ENCODE assay signal across 8 mouse cellular contexts in the genomic region with DNA sequence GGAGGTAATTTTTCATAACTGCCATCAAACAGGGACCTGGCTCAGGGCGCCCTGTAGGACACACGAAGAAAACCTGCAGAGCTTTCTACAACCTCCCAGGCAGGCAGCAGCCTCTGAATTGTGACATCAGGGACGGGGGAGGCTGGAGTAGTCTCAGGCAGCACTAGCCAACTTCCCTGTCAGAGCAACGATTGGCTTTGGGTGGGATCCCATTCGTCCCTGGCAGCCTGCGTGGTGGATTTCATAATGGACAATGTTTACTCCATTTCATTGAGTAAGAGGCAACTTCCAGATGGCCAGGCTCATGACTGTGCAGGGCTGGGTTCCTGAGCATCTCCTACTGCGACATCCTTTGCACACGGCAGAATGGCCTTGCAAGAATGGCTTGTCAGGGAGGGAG. TPM values are rescaled to one million over a fixed set of nuclear protein-coding genes. Genes with fewer than 3 reads are reported as not detected.
A peak's percentile ranks its signal among the peaks of the same experiment; 100 is the strongest.
DNase-seq lines count a peak whose midpoint lies in the region; ATAC-seq and TF ChIP-seq lines count a peak whose summit lies in the region.
"Had no signal": no experiment of that assay in that cellular context is flagged by ENCODE, and none has a peak within 500 bp of the region (broad histone marks: within the 10 kb centered on the region; RNA-seq: fewer than 3 reads in every experiment).

No protein-coding gene starts in this region.

- DNase-seq in Muller cell, postnatal 12 days (ENCODE audit: inconsistent ontology term): peak; percentile 79
- peak; percentile 83 for DNase-seq in adrenal gland, postnatal 10 days
- peak; percentile 66 to 81 for DNase-seq in frontal cortex, postnatal 14 days (ENCODE audit: low spot score in 2 of 2)
- peak; percentile 91 for DNase-seq in layer of hippocampus, adult 11-12 months (ENCODE audit: low spot score)
- peak; percentile 80 for DNase-seq in liver, postnatal 0 days
- DNase-seq in right cerebral cortex, postnatal 25 days: peak; percentile 83
- DNase-seq in limb, embryonic 10.5 days (ENCODE audit: low spot score): no peak

- peak overlapping the region; percentile 24 for H3K4me3 ChIP-seq in liver, postnatal 0 days (ENCODE audit: low read depth, low read length)
- no peak overlapping the region for H3K4me3 ChIP-seq in limb, embryonic 10.5 days
- H3K4me3 ChIP-seq: limb, embryonic 12.5 days had no signal

- no peaks in the 10 kb centered on the region for H3K36me3 ChIP-seq in liver, postnatal 0 days (replicated peaks; ENCODE audit: insufficient read depth, low read length)
- no peaks in the 10 kb centered on the region for H3K36me3 ChIP-seq in limb, embryonic 10.5 days
- H3K36me3 ChIP-seq: limb, embryonic 12.5 days had no signal

- H3K4me1 ChIP-seq in liver, postnatal 0 days (ENCODE audit: insufficient read depth): no peaks in the 10 kb centered on the region; the same call in 1 of the 2 replicates
- H3K4me1 ChIP-seq in limb, embryonic 10.5 days: no peaks in the 10 kb centered on the region
- H3K4me1 ChIP-seq: limb, embryonic 12.5 days had no signal

- peak overlapping the region; percentile 57 for H3K4me2 ChIP-seq in liver, postnatal 0 days (ENCODE audit: low read depth, low read length)
- H3K4me2 ChIP-seq: limb, embryonic 12.5 days had no signal

- TF ChIP-seq CTCF in liver, postnatal 0 days (IDR thresholded peaks at IDR 0.05; ENCODE audit: low read depth): no peak

- 31% methylated on average over 8 of the region's 8 CpGs for WGBS in liver, postnatal 0 days (ENCODE audit: insufficient replicate concordance)
- 89% methylated on average over 8 of the region's 8 CpGs for WGBS in limb, embryonic 10.5 days

- H3K9me3 ChIP-seq in liver, postnatal 0 days (ENCODE audit: low read length): no peaks in the 10 kb centered on the region
- no peaks in the 10 kb centered on the region for H3K9me3 ChIP-seq in limb, embryonic 10.5 days (replicated peaks)
- H3K9me3 ChIP-seq: limb, embryonic 12.5 days had no signal

- H3K9ac ChIP-seq in liver, postnatal 0 days (replicated peaks): no peak overlapping the region
- H3K9ac ChIP-seq: limb, embryonic 12.5 days had no signal

- H3K27ac ChIP-seq in liver, postnatal 0 days (ENCODE audit: low read depth): peak overlapping the region; percentile 56
- no peak overlapping the region for H3K27ac ChIP-seq in limb, embryonic 10.5 days
- H3K27ac ChIP-seq: limb, embryonic 12.5 days had no signal

- no peaks in the 10 kb centered on the region for H3K27me3 ChIP-seq in liver, postnatal 0 days (ENCODE audit: insufficient read depth, low read length)
- H3K27me3 ChIP-seq in limb, embryonic 10.5 days (ENCODE audit: low read depth, poor library complexity, severe bottlenecking): no peaks in the 10 kb centered on the region
- H3K27me3 ChIP-seq: limb, embryonic 12.5 days had no signal

- TF ChIP-seq EP300 in liver, postnatal 0 days (IDR thresholded peaks at IDR 0.05; ENCODE audit: low read depth): peak; percentile 20; the same call in 1 of the 2 replicates

- peak; percentile 95 for ATAC-seq in liver, postnatal 0 days

RNA-seq across cellular contexts. Expression of a gene that starts 21.6 kb away (rescaled TPM):
- 100 to 1,000 TPM in 1 of 2 experiments, 10 to 100 TPM in 1; 47.9 to 110 TPM for total RNA-seq in adrenal gland, postnatal 10 days (2021)
- polyA plus RNA-seq in liver, postnatal 0 days (2015; fragmentation: Nextera tagmentation; extraction: Ambion mirVana): 252 and 257 TPM in 2 replicates
- not detected in 2 replicates for polyA plus RNA-seq in limb, embryonic 10.5 days (2016; fragmentation: Nextera tagmentation; extraction: Ambion mirVana)

RNA-seq across cellular contexts. Expression of a gene that starts 30.8 kb away (rescaled TPM):
- total RNA-seq in adrenal gland, postnatal 10 days (2021): 100 to 1,000 TPM; 138 to 255 TPM
- 269 and 386 TPM in 2 replicates for polyA plus RNA-seq in liver, postnatal 0 days (2015; fragmentation: Nextera tagmentation; extraction: Ambion mirVana)
- polyA plus RNA-seq in limb, embryonic 10.5 days (2016; fragmentation: Nextera tagmentation; extraction: Ambion mirVana): 4.6 and 6.3 TPM in 2 replicates

RNA-seq across cellular contexts. Expression of a gene that starts 34.7 kb away (rescaled TPM):
- total RNA-seq in adrenal gland, postnatal 10 days (2021): 1 to 10 TPM; 2.1 to 3.2 TPM
- polyA plus RNA-seq in liver, postnatal 0 days (2015; fragmentation: Nextera tagmentation; extraction: Ambion mirVana): 1.3 and 1.5 TPM in 2 replicates
- 0.40 and 0.81 TPM in 2 replicates for polyA plus RNA-seq in limb, embryonic 10.5 days (2016; fragmentation: Nextera tagmentation; extraction: Ambion mirVana)

RNA-seq across cellular contexts. Expression of a gene that starts 40.7 kb away (rescaled TPM):
- 1 to 10 TPM; 9.1 to 9.3 TPM for total RNA-seq in adrenal gland, postnatal 10 days (2021)
- polyA plus RNA-seq in liver, postnatal 0 days (2015; fragmentation: Nextera tagmentation; extraction: Ambion mirVana): 8.3 and 9.1 TPM in 2 replicates
- 1.0 and 1.5 TPM in 2 replicates for polyA plus RNA-seq in limb, embryonic 10.5 days (2016; fragmentation: Nextera tagmentation; extraction: Ambion mirVana)

Comparison
In these comparisons a context has a peak if more than half of its experiments do, and no peak if none do; other contexts are left out.
1. RNA of a gene that starts 21.6 kb away (polyA plus RNA-seq): 252 to 257 TPM in liver, postnatal 0 days; not detected in limb, embryonic 10.5 days; every median in the first group is over 100 times any median in the second.
2. RNA of a gene that starts 30.8 kb away (polyA plus RNA-seq): 269 to 386 TPM in liver, postnatal 0 days; 4.6 to 6.3 TPM in limb, embryonic 10.5 days; every median in the first group is over 10 times any median in the second.